Mouse (Mus musculus) liver, postnatal 0 days (tissue): ENCODE data around the gene Camsap2.

Source experiments
- CTCF ChIP-seq: sonication (generic); IDR thresholded peaks from 2 replicates; pipeline ENCODE4 v1.5.1; 2016; ENCODE audit warnings: antibody characterized with exemption, low read depth
- EP300 ChIP-seq: IDR thresholded peaks from 2 replicates; pipeline ENCODE4 v1.6.1; 2016; ENCODE audit warnings: antibody characterized with exemption, low read depth, mild to moderate bottlenecking

DNA sequence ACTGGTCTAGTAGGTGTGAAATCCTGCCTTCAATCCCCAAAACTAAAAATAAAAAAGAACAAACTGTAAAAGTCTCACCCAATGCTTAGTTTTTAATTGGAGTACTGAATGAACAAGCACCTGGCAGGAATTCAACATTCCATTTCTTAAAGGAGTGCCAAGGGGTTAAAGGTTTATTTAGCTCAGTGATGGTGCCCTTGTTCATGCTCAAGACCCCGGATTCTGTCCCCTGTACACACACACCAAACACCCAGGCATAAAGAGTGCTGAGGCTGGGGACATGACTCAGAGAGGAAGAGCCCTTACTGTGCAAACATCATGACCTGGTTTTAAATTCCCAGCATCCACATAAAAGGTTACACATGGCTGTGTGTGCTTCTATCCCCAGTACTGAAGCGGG lies 15.5 kb upstream of the Camsap2 start:
- TF ChIP-seq EP300 (no peak), CTCF (no peak)
